Mouse (Mus musculus) ES-CJ7 (cell line): Measurements from ENCODE around the gene Coro1a.
A peak's percentile ranks its signal among the peaks of the same experiment; 100 is the strongest.

Experiments used
- DNase-seq: peaks from one replicate; pipeline ENCODE4 v3.0.0; 2011; ENCODE audit warnings: low read depth, low spot score

The Coro1a gene

DNA sequence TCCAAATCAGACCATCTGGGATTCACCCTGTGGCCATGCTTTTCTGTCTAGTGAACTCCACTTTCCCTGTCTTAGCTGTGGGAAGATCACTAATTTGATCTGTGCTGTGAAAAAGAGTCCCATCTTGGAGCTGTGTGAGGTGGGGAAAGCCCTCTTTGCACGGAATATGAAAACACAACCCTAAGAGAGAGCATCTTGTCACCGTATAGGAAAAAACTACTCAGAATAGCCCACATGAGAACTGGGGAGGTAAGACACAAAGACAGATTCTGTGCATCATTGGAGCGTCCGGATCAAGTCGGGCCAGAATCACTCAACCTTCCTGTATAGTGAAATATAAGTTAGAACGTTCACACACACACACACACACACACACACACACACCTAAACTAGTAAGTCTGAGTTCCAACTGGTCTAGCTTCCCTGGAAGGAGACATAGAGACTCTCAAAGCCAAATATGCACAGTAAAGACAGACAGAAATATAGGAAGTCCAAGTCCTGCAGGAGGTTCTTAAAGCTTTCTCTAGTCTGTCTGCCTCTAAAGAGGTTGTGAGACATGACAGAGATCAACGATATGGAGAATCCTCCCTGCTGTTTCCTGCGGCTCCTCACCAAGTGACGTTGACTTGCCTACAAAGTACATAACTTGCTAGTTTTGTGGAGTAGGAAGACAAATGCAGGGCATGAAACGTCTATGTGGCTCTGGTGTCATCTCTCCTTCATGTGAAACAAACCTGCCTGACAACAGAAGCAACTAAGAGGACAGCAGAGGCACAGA, 777 bp upstream of the Coro1a start:
- DNase-seq, result no peak

DNA sequence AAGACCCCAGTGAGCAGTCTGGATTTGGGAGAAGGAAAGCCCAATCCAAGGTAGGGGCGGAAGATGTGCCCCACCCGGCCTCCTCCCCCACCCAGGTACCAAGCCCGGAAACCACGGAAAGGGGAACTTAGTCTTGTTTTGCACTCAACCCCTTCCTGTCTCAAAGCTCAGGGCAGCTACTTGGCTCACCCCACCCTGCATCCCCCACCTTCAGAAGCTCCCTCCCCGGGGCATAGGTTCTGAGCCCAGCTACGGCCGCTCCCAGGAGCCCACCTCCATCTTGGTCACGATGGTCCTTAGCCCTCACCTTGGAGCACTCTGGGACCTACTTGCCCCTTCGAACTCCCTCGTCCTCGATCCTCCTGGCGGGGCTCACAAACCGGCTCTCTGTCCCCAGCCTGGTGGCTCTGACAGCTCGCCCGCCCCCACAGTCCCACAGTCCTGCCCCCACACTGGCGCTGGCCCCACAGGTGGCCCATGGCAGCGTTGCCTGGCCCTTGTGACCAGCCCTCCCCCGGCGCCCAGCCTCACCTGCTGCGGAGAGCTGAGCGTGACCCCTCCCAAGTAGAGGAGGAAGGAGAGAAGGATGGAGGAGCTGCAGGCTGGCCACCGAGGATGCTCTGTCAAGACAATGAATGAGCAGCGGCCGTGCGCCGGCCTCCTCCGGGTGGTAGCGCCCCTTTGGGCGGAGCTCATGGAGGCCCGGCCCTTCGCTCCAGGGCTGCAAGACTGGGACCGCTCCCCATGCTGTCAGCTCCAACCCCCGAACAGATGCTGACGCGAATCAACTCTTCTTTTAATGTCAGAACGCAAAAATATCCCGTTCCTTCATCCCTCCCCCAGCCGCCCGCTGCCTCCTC, 3.2 kb downstream of the Coro1a start:
- DNase-seq, result peak; percentile 53

DNA sequence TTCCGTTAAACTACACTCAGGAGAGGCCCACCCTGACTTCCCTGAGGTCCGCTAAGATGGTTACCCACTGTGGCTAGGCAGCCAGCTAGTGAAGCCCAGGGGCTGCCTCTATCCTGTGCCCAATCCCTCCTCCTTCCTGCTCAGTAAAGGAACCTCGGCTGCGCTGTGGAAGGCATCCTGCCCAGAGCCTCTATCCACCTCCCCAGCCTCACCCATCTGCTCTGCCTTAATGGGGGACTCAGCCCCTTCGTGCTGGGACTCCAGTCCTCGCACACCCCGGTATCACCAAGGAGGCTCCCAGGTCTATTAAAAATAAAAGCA, 3.9 kb downstream of the Coro1a start:
- DNase-seq, result no peak

GRCm38 (mm10) chr7:126702861-126703756, 4.5 kb downstream of the Coro1a start:
- no peak for DNase-seq

- DNase-seq, result no peak
Measured at GRCm38 (mm10) chr7:126702358-126702757, 5.2 kb downstream of the Coro1a start.

- DNase-seq, result no peak
Measured at GRCm38 (mm10) chr7:126701559-126702357, 5.8 kb downstream of the Coro1a start.

DNA sequence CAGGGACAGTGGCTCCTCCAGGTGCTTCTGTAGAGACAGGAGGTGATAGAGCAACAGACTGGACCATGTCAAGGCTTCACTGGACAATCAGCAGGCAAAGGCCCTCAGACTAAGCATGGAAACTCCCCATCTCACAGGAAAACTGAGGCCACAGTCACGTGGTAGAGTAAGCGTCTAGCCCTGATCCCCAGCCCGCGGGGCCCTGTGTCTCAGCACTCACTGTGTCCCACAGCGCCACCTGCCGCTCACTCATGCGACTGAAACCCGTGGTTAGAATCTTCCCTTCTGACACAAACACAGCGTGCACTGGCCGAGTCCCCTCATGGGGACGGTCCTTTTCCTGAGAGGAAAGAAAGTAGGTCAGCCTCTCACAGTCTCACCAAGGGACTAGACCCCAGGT, 6.5 kb downstream of the Coro1a start:
- peak; percentile 88 for DNase-seq

GRCm38 (mm10) chr7:126700063-126701015, 7.2 kb downstream of the Coro1a start:
- no peak for DNase-seq

DNA sequence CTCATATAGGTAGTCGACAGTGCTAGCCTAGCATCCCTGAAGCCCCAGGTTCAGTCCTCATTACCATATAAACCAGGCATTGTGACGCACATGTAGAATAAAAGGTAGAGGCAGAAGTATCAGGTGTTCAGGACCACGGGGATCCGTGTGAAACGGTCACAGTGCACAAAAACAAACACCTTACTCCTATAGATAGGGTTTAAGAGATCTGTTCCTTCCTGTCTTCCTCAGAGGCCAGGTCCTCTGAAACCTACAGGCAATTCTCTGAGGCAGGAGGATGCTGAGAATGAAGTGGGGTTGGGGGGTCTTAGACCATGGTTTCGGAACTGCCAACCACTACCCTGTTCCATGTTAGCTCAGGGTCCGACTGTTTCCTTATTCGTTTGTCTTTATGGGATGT, 9.7 kb downstream of the Coro1a start:
- no peak for DNase-seq

- DNase-seq, result no peak
Measured at GRCm38 (mm10) chr7:126696886-126697285, 10.7 kb downstream of the Coro1a start.

GRCm38 (mm10) chr7:126696303-126696702, 11.3 kb downstream of the Coro1a start:
- no peak for DNase-seq

GRCm38 (mm10) chr7:126695631-126696207, 11.9 kb downstream of the Coro1a start, which contains the start of gene Slx1b:
Slx1b (minus strand) TSS chr7:126695784.
- DNase-seq, result peak; percentile 97

GRCm38 (mm10) chr7:126695210-126695611, 12.4 kb downstream of the Coro1a start, which contains the start of gene Bola2:
Bola2 (plus strand) TSS chr7:126695401.
- peak; percentile 67 for DNase-seq

GRCm38 (mm10) chr7:126694441-126695051, 13.0 kb downstream of the Coro1a start:
- DNase-seq, result peak; percentile 75

- DNase-seq, result no peak
Measured at GRCm38 (mm10) chr7:126693781-126694180, 13.8 kb downstream of the Coro1a start.

DNA sequence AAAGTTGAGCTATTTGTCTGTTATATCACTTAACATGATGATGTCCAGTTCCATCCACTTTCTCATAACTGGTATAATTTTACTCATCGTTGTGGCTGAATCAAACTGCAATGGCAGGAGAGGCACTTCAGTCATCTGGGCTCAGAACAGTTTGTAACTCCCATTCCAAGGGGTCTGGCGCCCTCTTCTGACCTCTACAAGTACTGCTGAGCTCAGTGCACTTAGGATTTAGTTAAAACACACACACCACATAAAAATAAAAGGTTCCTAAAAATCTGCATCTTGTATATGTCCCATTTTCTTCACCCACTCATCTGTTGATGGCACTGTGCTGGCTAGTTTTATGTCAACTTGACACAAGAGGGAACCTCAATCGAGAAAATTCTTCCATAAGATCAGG, 14.3 kb downstream of the Coro1a start:
- peak; percentile 85 for DNase-seq

- DNase-seq, result peak; percentile 54
Measured at GRCm38 (mm10) chr7:126692426-126692825, 15.2 kb downstream of the Coro1a start.

DNA sequence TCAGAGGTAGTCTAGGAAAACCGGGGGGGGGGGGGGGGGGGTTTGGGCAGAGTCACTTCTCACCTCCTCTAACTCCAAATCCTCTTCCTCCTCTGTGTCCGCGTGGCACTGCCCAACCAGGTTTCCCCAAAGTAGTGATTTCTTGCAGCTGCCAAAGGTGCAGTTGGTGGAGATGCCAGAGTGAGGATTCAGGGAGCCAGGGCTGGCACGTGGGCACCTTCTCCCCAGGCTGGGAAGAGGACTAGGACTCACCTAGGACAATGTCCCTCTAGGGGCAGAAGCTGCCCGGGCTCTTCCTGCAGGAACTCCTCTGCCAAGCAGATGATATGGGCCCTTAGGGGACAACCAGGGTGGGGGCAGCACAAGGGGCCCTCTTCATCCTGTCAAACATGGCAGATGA, 15.9 kb downstream of the Coro1a start:
- DNase-seq, result no peak

- DNase-seq, result no peak
Measured at GRCm38 (mm10) chr7:126690737-126691136, 16.9 kb downstream of the Coro1a start.
